Mouse (Mus musculus) lung, postnatal 0 days (tissue): ENCODE measurements around the gene Muc3a.

Experiments
- CTCF ChIP-seq: IDR thresholded peaks from 2 replicates; pipeline ENCODE4 v1.5.1; 2016; ENCODE audit warnings: antibody characterized with exemption, mild to moderate bottlenecking
- EP300 ChIP-seq: IDR thresholded peaks from 2 replicates; pipeline ENCODE4 v1.6.1; 2016; ENCODE audit warnings: antibody characterized with exemption, mild to moderate bottlenecking, control low read depth

GRCm38 (mm10) chr5:137172591-137172990 lies 39.6 kb downstream of the Muc3a start:
- TF ChIP-seq CTCF (no peak), EP300 (no peak)
